Mouse (Mus musculus) stomach, embryonic 16.5 days (tissue): ENCODE data around the gene Gtf2e1. TPM values are rescaled to one million over a fixed set of nuclear protein-coding genes. Genes with fewer than 3 reads are reported as not detected.

Source experiments
- ATAC-seq: fragments of 200-750 bp; cut with Nextera tagmentation; 2 replicates; pipeline ENCODE4 v1.8.0; 2017; ENCODE audit warnings: moderate number of reproducible peaks, moderate TSS enrichment; ENCODE audit not compliant: insufficient read depth, low FRiP score
- H3K27ac ChIP-seq: fragments of 300-500 bp; sonication (generic); 2 replicates; pipeline ENCODE4 v1.5.1; 2014; ENCODE audit warnings: low read length
- H3K27me3 ChIP-seq: fragments of 300-500 bp; sonication (generic); 2 replicates; pipeline ENCODE4 v1.6.1; 2014; ENCODE audit warnings: low read length, control low read depth, mixed read lengths; ENCODE audit not compliant: control insufficient read depth, insufficient read depth
- H3K36me3 ChIP-seq: fragments of 300-500 bp; sonication (generic); 2 replicates; pipeline ENCODE4 v1.6.1; 2014; ENCODE audit warnings: low read length; ENCODE audit not compliant: control insufficient read depth, insufficient read depth
- H3K4me1 ChIP-seq: fragments of 300-500 bp; sonication (generic); 2 replicates; pipeline ENCODE4 v1.6.1; 2014; ENCODE audit warnings: low read length, control low read depth, mixed read lengths; ENCODE audit not compliant: control insufficient read depth, insufficient read depth
- H3K4me2 ChIP-seq: fragments of 300-500 bp; sonication (generic); 2 replicates; pipeline ENCODE4 v1.6.1; 2014; ENCODE audit warnings: low read depth, low read length, mixed read lengths
- H3K4me3 ChIP-seq: fragments of 300-500 bp; sonication (generic); replicated peaks from 2 replicates; pipeline ENCODE4 v1.5.1; 2014; ENCODE audit warnings: mild to moderate bottlenecking, low read length
- H3K9ac ChIP-seq: fragments of 300-500 bp; sonication (generic); 2 replicates; pipeline ENCODE4 v1.6.1; 2014; ENCODE audit warnings: low read length
- H3K9me3 ChIP-seq: fragments of 300-500 bp; sonication (generic); replicated peaks from 2 replicates; pipeline ENCODE4 v1.6.1; 2016; ENCODE audit warnings: low read length, control low read depth; ENCODE audit not compliant: control insufficient read depth
- WGBS: fragments of 180-500 bp; shearing (Covaris S2); extraction: QIAGEN DNeasy Blood & Tissue Kit; methylation state at CpG from one replicate; pipeline ENCODE4 v1.1.7; 2014; 5-methylcytosine and 5-hydroxymethylcytosine counted together
- polyA plus RNA-seq: library from polyadenylated mRNA; unstranded; fragments of >200 nt; fragmentation: Nextera tagmentation; extraction: Ambion mirVana; gene quantifications from 2 replicates; pipeline ENCODE4 v1.2.1, GENCODE M21; 2015

Gene Gtf2e1
- polyA plus RNA-seq, 1 experiment from 2014 or later, result 21.3 TPM

- no peak overlapping the region for H3K4me3 ChIP-seq
- H3K4me1 ChIP-seq, result no peaks in the 10 kb centered on the region
- 81% methylated on average over 6 of the region's 6 CpGs for WGBS
- H3K9ac ChIP-seq, result no peak overlapping the region
- no peaks in the 10 kb centered on the region for H3K36me3 ChIP-seq
- no peak for ATAC-seq
- no peak overlapping the region for H3K4me2 ChIP-seq
- no peaks in the 10 kb centered on the region for H3K27me3 ChIP-seq
- no peak overlapping the region for H3K27ac ChIP-seq
- H3K9me3 ChIP-seq, result no peaks in the 10 kb centered on the region
Observed at GRCm38 (mm10) chr16:37562414-37562813, 22.8 kb upstream of the Gtf2e1 start.

DNA sequence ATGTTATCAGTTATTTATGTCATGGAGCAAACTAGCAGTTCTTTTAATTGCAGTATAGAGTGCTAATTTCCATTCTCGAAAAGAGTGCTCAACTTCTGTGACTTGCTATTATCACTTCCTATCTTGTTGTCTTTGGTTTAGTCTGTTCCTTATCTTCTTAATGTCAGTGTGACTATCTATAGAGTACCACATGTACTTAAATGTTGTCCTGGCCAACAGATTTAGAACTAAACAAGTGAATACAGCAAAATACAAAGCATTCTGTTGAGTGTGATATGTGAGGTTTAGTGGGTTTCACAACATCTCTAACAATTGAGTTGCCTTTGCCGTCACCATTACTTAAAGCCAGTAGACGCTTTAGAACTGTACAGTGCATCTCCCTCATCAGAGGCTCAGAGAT is 13.2 kb upstream of the Gtf2e1 start:
- no peak overlapping the region for H3K4me2 ChIP-seq
- no peak overlapping the region for H3K4me3 ChIP-seq
- no peaks in the 10 kb centered on the region for H3K9me3 ChIP-seq
- H3K27me3 ChIP-seq, result no peaks in the 10 kb centered on the region
- ATAC-seq, result no peak
- 94% methylated on average over 3 of the region's 3 CpGs for WGBS
- H3K36me3 ChIP-seq, result no peaks in the 10 kb centered on the region
- H3K9ac ChIP-seq, result no peak overlapping the region
- H3K27ac ChIP-seq, result no peak overlapping the region
- H3K4me1 ChIP-seq, result peaks cover 4% of the 10 kb centered on the region; the same call in 1 of the 2 replicates

- Histone ChIP-seq H3K9ac (no peak overlapping the region), H3K27ac (no peak overlapping the region), H3K4me2 (no peak overlapping the region), H3K36me3 (no peaks in the 10 kb centered on the region), H3K27me3 (no peaks in the 10 kb centered on the region), H3K9me3 (no peaks in the 10 kb centered on the region), H3K4me3 (no peak overlapping the region), H3K4me1 (peaks cover 4% of the 10 kb centered on the region; the same call in 1 of the 2 replicates)
- 81% methylated on average over 2 of the region's 2 CpGs for WGBS
- ATAC-seq, result no peak
Observed at GRCm38 (mm10) chr16:37550981-37551380, 11.4 kb upstream of the Gtf2e1 start.

DNA sequence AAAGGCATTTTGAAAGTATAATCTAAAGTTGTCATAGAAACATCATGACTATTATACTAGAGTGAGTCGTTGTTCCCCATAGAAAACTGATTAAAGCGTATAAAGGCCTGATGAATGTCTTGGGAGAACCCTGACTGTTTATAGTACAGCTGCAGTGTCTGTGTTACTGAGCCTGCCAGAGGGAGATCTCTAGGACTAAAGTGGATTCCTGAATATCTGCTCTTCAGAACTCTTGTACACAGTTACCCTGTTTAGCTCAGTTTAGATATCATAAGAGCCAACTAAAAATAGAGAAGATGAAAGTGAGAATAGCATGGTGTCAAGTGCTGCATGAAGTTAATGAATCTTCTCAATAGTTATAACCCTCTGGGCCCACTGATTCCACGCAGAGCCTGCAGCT is 10.7 kb upstream of the Gtf2e1 start:
- Histone ChIP-seq H3K9ac (no peak overlapping the region), H3K4me3 (no peak overlapping the region), H3K4me2 (no peak overlapping the region), H3K4me1 (peaks cover 4% of the 10 kb centered on the region; the same call in 1 of the 2 replicates), H3K27ac (no peak overlapping the region), H3K36me3 (no peaks in the 10 kb centered on the region), H3K27me3 (no peaks in the 10 kb centered on the region), H3K9me3 (no peaks in the 10 kb centered on the region)
- no peak for ATAC-seq
- 53% methylated on average over 3 of the region's 3 CpGs for WGBS

GRCm38 (mm10) chr16:37546312-37546711 is 6.7 kb upstream of the Gtf2e1 start:
- 75% methylated on average over 5 of the region's 5 CpGs for WGBS
- H3K4me2 ChIP-seq, result no peak overlapping the region
- ATAC-seq, result no peak

DNA sequence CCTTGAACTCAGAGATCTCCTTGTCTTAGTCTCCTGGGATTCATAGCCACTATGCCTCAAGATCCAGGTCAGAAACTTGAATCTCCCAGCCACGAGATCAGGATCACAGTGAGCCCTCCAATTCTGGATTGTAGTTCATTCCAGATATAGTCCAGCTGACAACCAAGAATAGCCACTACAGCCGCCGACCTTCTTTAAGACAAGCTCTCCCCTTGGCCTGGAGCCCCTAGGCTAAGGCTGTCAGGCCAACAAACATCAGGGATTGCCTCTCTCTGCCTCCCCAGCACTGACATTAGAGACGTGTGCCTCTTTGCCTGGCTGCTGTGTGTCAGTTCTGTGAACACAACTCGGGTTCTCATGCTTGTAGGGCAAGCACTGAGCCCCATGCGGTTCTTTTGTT is 1.2 kb upstream of the Gtf2e1 start:
- ATAC-seq, result no peak
- 82% methylated on average over 6 of the region's 6 CpGs for WGBS
- Histone ChIP-seq H3K27ac (no peak overlapping the region), H3K27me3 (no peaks in the 10 kb centered on the region), H3K9ac (peak overlapping the region; percentile 88), H3K9me3 (no peaks in the 10 kb centered on the region), H3K4me2 (peak overlapping the region; percentile 62), H3K4me1 (peaks cover 10% of the 10 kb centered on the region; the same call in 1 of the 2 replicates), H3K4me3 (no peak overlapping the region), H3K36me3 (no peaks in the 10 kb centered on the region)

More at GRCm38 (mm10) chr16:37546312-37546711, 6.7 kb upstream of the Gtf2e1 start:
- Histone ChIP-seq H3K27me3 (no peaks in the 10 kb centered on the region), H3K4me1 (peaks cover 4% of the 10 kb centered on the region; the same call in 1 of the 2 replicates), H3K9ac (no peak overlapping the region), H3K27ac (no peak overlapping the region), H3K4me3 (no peak overlapping the region), H3K36me3 (no peaks in the 10 kb centered on the region), H3K9me3 (no peaks in the 10 kb centered on the region)

DNA sequence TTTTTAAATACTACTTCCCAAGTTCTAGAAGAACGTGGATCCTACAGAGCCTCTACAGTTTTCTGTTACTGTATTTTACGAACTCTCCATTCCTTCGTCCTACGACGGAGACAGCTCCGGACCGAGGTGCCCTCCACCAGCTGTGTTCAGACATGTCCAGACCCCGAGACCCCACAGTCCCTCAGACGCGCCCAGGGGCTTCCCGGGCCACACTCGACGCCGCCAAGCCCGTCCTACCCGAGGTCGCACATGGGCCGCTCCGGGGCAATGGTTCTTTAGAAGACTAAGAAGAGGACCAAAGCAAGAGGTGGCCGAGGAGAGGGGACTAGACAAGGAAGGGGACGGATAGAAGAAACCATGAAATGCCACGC is 364 bp downstream of the Gtf2e1 start:
- H3K4me2 ChIP-seq, result peak overlapping the region; percentile 72
- H3K27ac ChIP-seq, result peak overlapping the region; percentile 64
- peaks cover 10% of the 10 kb centered on the region; the same call in 1 of the 2 replicates for H3K4me1 ChIP-seq
- peak overlapping the region; percentile 92 for H3K9ac ChIP-seq
- H3K4me3 ChIP-seq, result peak overlapping the region; percentile 78
- under 1% methylated on average over 22 of the region's 22 CpGs for WGBS
- H3K9me3 ChIP-seq, result no peaks in the 10 kb centered on the region
- peak; percentile 22 for ATAC-seq
- H3K36me3 ChIP-seq, result 0 out of 2 replicates have a peak, but pooled peaks cover 3% of the 10 kb centered on the region
- H3K27me3 ChIP-seq, result no peaks in the 10 kb centered on the region

DNA sequence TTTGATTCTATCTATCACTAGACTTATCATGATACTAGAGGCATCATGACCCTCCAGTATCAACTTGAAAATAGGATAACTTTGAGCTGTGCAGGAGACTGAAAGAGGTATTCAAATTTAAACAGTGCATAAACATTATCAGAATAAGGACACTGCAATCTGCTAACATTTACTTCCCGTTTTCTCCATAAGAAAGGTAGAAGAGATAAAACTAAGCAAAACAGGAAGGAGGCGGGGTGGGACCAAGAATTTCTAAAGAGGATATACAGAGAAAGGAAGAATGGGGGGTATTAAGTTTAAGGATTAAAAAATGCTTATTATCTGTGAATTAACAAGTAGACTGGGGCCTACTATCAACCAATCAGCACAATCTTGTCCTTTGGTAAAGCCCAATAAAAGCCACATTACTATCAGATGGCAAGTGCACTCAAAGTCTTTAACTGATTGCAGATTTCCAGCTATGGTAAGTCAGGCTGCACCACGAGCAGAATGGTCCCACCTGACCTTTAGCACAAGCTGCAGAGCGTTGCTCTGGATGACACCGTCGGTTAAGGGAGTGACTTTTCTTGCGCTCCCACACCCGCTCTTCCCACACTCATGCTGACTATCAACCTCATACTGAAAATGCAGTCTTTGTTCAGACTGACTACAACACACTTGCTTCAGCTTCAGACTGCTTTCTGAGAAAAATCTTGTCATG is 6.1 kb downstream of the Gtf2e1 start:
- Histone ChIP-seq H3K27me3 (no peaks in the 10 kb centered on the region), H3K27ac (no peak overlapping the region), H3K4me1 (peaks cover 5% of the 10 kb centered on the region; the same call in 1 of the 2 replicates), H3K9me3 (no peaks in the 10 kb centered on the region), H3K9ac (no peak overlapping the region; the same call in 1 of the 2 replicates), H3K36me3 (0 out of 2 replicates have a peak, but pooled peaks cover 3% of the 10 kb centered on the region), H3K4me2 (no peak overlapping the region), H3K4me3 (no peak overlapping the region)
- no peak for ATAC-seq
- WGBS, result 82% methylated on average over 8 of the region's 8 CpGs

DNA sequence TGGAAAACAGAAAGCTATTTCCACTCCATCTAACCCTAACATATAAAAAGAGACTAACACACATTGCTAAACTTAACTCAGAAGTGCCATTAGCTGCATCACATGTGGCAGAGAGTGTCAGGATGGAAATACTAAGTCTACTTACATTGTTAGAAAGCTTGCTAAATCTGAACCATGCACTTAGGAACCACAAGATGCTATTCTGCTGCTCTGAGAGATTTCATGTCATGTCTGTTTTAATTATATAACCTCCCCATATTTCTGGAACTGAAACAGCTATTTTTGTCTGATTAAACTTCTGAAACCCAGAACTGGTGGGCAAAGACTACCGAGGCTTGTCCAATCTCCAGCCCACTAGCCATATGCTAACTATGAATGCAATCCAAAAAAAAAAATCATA is 7.5 kb downstream of the Gtf2e1 start:
- H3K27ac ChIP-seq, result no peak overlapping the region
- no peaks in the 10 kb centered on the region for H3K9me3 ChIP-seq
- no peak overlapping the region for H3K4me3 ChIP-seq
- 82% methylated on average over 1 of the region's 1 CpGs for WGBS
- H3K4me1 ChIP-seq, result no peaks in the 10 kb centered on the region
- no peak overlapping the region for H3K9ac ChIP-seq
- no peak for ATAC-seq
- H3K27me3 ChIP-seq, result no peaks in the 10 kb centered on the region
- no peak overlapping the region for H3K4me2 ChIP-seq
- 0 out of 2 replicates have a peak, but pooled peaks cover 3% of the 10 kb centered on the region for H3K36me3 ChIP-seq
